Mouse (Mus musculus) telencephalon, adult 2 months (tissue): ENCODE results near the gene Ppp3ca.

ENCODE experiments used
- DNase-seq: peaks from one replicate; pipeline ENCODE4 v3.0.0-alpha.2; 2011; ENCODE audit warnings: low read depth, low spot score

Gene Ppp3ca

GRCm38 (mm10) chr3:136812162-136812561 lies 142.2 kb downstream of the Ppp3ca start:
- DNase-seq: no peak

DNA sequence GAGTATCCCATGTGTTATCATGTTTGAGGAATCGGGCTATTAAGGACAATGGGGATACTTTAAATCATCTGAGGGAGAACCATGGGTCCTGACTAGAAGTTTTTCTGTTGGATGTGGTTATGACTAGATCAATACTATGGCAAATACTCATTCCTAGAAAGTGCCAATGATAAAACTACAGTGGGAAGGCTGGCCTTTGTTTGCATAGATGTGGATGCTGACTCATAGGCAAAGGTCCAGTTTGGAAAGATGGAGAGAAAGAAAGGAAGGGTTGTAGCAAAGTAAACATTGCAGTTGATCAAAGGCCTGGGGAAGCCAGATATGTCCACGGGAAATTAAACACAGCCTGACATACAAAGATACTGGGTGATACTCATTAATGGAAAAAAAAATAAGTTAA lies 142.9 kb downstream of the Ppp3ca start:
- no peak for DNase-seq

GRCm38 (mm10) chr3:136813886-136814285 lies 144.0 kb downstream of the Ppp3ca start:
- no peak for DNase-seq

DNA sequence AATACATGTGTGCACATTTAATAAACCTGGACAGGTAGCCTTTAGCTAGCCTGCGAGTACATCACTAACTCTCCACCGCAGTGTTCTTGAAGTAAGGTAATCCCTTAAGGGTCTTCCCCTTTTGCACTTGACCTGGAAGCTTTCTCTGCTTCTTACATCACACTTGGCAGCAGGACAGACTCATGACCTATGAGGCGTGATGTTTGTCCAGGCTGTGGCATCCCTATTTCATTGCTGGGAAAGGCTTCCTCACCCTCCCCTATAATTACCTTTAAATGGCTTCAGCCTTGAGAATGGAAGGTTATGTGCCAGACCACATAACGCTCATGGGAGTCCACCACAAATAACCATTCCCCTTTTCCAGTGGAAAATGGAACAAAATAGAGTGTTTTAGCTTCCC lies 145.0 kb downstream of the Ppp3ca start:
- no peak for DNase-seq

DNA sequence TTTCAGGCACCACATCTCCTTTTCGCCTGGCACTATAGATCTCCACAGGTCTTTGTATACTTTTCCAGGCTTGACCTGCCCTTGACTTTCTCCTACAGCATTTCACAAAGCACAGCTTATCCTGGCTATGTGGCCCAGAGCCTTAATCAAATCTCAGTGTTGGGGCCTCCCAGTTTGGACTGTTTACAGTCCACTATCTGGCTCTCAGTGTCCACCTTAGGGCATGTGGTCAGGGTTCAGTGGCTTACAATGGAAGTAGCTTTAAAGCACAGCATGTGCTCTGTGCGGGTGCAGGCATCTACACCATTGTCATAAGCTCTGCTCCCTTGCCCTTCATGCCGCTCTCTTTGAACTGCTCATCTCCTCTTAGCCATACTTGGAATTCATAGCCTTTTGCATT lies 146.4 kb downstream of the Ppp3ca start:
- DNase-seq: no peak

- DNase-seq: no peak
Measured at GRCm38 (mm10) chr3:136818997-136819396, 149.1 kb downstream of the Ppp3ca start.

- DNase-seq: no peak
Measured at GRCm38 (mm10) chr3:136821039-136821438, 151.1 kb downstream of the Ppp3ca start.

DNA sequence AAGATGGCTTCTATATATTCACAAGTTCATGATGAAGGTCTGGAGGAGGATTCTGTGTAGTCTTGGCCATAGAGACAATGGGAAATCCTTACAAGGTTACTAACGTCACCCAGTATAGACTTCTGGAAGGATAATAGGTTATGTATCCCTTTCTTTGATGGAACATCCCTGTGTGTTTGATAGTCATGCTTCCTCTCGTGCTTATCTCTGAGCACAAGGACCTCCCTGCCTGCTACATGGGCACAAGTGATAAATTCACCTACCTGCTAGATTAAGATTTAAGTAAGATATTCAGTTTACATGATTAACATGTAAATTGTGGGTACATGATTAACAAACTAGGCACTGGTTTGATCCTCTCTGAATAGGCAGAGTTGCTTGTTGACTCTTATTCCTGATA lies 152.1 kb downstream of the Ppp3ca start:
- DNase-seq: no peak

DNA sequence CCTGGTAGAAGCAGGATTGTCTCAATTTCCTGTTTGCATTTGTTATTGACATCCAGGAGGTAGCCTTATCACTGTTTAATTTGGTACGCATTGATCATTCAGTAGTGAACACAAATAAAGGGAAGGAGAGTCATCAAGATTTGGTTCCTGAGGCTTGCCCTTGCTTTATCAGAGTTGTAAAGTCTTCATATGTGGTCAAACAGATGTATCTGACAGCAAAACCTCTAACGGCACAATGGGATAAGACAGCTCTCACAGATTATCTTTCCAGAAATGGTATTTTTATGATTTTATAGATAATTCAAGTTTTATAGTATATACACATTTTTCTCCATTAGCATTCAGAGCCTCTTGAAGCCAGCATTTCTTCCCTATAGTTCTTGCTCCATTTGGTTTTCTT lies 152.5 kb downstream of the Ppp3ca start:
- no peak for DNase-seq

- DNase-seq: no peak
Measured at GRCm38 (mm10) chr3:136828451-136828850, 158.5 kb downstream of the Ppp3ca start.

DNA sequence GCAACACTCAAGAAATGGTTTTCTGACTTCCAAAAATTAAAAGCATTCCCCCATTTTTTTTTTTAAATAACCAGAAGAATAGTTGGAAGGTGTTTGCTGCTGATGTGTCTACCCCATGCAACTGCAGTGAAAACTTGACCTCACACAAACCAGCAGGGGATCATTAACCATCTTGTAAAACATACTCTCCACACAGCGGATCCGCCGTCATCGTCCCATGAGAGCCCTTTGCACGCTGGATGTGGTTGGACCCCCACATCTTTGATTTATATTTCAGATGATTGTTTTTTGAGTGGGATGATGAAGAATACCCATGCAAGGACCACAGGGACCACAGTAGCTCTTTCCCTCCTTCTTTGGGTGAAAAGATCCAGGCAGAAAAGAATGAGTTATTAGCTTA lies 159.2 kb downstream of the Ppp3ca start:
- no peak for DNase-seq

DNA sequence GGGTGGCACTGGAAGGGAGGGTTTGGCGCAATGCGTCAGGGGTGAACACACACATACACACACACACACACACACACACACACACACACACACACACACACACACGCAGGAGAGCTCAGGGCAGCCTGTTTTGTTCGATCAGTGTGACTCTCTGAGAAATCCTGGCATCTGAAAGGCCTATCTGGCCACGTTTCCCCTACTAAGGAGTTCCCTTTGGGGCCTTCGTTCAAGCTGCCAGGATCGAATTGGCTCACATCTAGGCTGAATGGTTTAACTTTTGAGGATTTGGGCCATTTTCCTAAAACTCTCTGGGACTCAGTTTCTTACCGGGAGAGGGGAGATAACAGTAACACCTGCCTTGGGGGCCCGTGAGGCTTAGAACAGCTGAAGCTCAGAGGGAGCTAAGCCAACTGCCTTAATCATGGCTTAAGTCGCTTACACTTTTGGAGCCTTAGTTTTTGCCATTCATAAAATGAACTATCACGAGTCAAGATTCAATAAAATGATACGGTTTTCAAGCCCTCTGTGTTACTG lies 160.8 kb downstream of the Ppp3ca start:
- DNase-seq: no peak

DNA sequence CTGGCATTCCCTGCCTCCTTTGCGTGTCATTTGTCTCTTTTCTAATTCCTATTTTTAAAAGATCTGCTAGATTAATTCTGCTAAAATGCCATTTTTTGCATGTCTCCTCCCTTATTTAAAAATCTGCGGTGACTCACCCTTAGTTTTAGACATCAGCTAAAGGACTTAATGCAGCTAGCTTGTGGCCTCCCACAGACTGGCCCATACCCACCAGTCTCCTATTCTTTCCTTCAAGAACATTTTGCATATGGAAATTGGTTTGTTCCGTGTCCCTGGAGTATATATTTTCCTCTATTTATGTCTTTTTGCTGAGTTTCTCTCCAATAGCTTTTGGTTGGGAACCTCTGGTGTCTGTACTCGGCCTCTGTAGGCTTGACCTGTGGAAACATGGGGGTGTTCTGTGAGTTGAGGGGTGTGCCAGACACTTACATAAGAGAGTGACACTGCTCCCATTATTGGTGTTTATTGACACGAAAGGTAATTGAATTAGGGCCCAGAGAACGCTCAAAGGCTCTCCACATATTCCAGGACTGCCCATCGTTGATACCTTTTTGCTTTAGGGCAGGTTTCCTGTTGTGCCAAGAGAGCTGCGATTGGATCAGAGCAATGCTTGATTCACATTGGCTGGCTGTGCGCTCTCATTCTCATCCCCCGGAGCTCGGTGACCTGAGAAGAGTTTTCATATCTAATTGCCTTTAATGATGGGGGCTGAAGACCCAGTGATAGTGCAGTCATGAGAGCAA lies 163.2 kb downstream of the Ppp3ca start:
- DNase-seq: peak; percentile 65

DNA sequence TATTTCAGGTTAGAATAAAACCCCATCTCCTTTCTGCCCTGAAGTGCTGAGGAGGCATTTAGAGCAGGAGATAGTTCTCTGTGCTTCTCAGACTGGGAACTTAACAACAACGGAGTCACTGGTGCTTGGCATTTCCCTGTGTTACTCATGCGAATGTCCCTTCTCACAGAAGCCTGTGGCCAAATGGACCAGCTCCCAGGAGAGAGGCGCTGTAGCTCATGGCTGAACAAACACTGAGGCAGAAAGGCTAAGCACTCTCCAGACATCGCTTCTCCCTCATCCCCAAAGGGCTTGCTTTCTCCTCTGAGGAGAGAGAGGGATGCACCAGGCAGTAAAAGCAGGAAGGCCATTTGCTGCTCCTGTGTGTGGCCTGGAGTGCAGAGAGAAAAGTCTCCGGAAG lies 164.0 kb downstream of the Ppp3ca start:
- no peak for DNase-seq

DNA sequence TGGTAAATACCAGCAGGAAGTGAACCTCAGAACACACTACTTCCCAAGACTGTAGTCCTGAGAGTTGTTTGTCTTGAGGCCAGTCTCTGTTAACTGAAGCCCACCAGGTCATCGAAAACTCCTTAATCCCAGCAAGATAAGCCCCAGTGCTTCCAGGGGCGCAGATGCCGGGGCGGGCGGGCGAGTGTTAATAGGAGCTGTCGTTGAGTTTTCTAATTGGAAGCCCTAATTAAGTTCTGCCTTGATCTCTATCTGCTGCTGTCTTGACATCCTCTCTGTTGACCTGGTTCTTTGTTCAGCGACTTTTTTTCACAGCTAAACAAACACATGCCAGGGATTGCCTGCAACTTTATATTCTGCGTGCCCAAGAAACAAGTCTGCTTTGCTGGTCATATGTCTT lies 165.9 kb downstream of the Ppp3ca start:
- DNase-seq: no peak

GRCm38 (mm10) chr3:136836319-136837193 lies 166.6 kb downstream of the Ppp3ca start:
- no peak for DNase-seq

DNA sequence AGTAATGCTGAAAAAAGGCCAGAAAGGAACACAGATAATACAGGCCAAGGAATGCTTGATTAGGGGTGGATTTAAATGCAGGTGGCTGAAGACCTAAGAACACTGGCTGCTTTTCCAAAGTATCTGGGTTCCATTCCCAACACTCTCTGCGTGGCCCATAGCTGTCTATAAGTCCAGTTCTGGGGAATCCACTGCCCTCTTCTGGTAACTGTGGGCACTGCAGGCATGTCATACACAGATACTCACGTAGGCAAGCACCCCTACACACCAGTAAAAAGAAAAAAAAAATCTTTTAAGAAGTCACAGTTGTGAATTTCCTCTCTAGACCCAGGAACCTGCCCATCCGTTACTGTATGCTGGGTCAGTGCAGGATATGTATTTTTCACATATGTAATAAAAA lies 167.7 kb downstream of the Ppp3ca start:
- no peak for DNase-seq

DNA sequence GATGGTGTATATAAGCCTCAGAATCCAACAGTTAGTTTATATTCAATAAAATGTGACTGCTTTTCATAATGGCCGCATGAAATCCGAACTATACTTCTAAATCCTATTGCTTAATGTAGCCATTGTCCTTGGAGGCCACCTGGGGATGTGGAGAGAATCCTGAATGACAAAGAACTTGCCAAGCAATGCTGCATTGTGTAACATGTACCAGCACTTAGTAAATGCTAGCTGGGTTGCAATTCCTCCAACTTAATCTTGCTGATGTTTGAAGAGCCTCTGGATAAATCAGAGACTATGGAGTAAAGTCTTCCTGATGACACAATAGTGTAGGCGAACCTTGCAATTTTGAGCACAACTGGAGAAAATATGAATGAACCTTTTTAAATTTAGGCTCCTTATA lies 171.4 kb downstream of the Ppp3ca start:
- no peak for DNase-seq

DNA sequence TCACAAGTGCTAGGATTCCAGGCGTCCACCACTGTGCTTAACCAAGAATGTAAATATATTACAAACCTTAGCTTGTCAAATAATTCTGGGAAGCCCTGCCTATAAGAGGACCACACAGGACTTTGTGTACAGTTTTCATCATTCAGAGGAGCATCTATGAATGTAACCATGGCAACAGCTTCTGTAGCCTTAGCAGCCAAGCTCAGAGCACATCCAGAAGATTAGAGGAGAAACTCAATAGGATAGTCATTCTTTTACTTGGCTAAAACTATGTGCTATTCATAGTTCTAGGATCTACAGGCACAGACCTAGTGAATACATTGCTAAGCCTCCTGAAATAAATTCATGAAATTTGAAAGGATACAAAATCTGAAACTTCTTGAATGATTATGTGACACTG lies 172.5 kb downstream of the Ppp3ca start:
- peak; percentile 57 for DNase-seq

DNA sequence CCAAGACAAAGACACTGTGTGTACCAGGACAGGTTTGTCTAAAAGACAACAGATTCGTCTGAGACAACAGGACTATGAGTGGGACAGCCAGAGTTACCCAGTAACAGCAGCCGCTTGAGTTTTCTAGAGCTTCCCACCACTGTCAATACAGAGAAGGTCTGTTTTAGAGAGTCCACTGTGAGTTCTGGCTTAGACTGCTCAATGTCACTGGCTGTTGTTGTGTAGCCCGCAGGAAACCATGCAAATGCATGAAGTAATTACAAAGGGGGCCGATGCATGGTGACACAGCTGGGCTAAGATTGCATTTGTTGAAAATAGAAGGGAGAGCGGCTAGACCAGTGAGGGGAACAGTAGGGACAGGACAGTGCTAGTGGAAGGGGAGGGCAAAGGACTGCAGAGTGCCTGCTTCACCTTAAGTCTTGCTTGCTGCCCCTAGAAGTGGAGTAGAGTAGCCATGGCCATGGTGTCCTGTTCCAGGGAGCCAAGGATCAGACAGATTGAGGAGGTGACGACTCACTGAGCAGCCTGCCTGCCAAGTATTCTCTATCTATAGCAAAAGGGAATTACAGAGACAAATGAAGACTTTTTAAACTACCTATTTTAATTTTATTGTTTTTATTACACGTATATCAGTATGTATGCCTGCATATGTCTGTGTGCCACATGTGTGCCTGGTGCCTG lies 174.0 kb downstream of the Ppp3ca start:
- DNase-seq: no peak

DNA sequence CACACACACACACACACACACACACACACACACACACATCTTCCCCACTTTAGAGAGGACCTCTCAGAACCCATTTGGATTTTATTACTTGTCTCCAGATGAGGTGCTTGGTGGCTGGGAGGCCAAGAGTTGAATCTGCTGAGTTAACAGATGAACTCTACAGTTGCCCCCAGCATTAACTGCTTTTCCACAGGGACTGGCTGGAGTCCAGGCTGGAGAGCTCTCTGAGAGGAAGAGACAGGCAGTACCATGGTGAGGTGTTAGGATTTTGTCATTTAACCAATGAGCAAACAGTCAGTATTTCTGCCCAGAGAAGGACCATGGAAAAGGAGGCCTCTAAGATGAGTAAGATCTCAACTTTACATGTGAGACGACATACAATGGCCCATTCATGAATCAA lies 179.1 kb downstream of the Ppp3ca start:
- no peak for DNase-seq

- DNase-seq: no peak
Measured at GRCm38 (mm10) chr3:136852921-136853320, 183.0 kb downstream of the Ppp3ca start.
